Mouse (Mus musculus) cerebellum, postnatal 10 days (tissue): Measurements from ENCODE around the gene Nae1.

ENCODE experiments used
- DNase-seq, 2 experiments: peaks; one replicate each; pipeline ENCODE4 v3.0.0; 2021; ENCODE audit warnings: mixed read lengths in 2 of 2

The Nae1 gene

GRCm38 (mm10) chr8:104517872-104518271 is 16.6 kb downstream of the Nae1 start:
- peak; percentile 36 to 44 for DNase-seq

- DNase-seq, result no peak
These were observed 24.3 kb downstream of the Nae1 start for GRCm38 (mm10) chr8:104510134-104510533.

DNA sequence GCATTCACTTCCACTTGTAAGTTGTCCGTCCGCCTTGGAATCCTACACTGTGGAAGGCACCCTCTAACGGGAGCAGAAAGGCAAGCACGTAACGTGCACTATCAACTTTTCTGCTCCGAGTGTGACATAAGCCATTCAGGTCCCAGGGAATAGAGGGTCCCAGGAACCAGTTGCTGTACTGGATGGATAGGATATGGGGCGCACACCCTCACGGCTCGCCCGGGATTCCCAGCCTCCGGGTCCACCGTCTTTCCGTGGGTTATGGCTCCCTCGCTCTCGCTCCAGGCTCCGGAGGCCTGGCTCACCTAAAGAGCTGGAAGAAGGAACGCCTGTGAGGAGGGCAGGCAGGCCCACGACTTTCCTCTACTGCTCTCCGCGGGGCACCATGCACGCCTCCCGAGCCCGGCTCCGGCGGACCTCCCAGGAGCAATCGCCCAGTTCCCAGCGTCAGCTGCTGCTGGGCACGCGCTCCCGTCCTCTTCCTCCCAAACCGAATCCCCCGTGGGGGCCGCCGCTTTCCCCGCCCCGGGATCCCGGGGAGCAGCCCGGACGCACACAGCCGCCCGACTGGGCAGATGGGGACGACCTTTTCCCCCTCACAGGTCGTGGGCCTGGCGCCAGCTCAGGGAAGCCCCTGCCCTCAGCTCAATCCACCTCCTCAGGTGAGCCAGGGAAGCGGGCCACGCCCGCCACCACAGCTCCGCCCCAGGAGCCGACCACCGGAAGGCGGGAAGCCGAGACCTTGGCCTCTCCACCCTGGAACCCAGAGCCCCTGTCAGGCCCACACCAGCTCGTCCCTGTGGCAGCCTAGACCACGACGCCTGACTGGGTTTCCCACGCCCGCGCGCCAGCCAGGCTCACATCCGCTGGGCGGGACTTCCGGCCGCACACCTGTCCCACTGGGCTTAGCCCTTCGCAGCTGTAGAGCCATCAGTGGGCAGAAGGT is 25.1 kb downstream of the Nae1 start, which contains the start of gene Terb1:
Terb1 (minus strand) TSS at position 850 of the 946 bp plus-strand sequence.
- peak; percentile 65 to 66 for DNase-seq

DNA sequence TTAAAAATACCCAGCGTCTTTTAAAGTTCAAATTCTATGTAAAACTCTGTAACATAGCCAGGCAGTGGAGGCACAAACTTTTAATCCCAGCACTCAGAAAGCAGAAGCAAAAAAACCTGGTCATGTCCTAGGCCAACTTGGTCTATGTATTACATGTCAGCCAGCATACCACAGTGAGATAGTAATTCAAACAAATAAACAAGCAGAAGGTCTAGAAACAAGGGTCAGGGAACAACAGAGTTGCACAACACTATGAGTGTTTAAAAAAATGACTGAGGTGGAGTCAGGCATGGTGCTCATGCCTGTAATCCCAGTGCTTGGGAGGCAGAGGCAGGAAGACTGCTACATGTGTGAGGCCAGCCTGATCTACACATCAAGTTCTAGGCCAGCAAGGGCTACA is 55.3 kb downstream of the Nae1 start:
- no peak for DNase-seq

GRCm38 (mm10) chr8:104472465-104472864 is 62.0 kb downstream of the Nae1 start:
- no peak for DNase-seq

GRCm38 (mm10) chr8:104467463-104467862 is 67.0 kb downstream of the Nae1 start:
- no peak for DNase-seq
